Comparison of ENCODE assay signal across 13 mouse cellular contexts in the genomic region with DNA sequence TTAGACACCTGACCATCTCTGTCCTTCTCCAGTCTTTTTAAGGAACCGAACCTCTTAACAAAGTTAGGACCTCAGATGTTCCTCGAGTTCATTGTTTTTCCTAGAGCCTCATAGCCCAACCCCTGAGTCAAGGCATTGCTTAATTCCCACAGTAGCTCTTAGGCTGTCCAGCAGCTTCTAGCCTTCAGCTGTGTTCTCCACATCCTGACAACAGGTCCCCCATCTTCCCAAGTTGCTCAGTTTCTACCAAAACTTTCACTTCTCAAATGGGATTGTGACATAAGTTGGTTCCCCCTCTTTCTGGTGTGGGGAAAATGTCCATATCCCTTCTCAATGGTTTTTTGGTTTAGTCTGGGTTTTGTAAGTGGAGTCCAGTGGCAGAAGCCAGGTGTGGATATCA. TPM values are rescaled to one million over a fixed set of nuclear protein-coding genes. Genes with fewer than 3 reads are reported as not detected.
"Had no signal": no experiment of that assay in that cellular context is flagged by ENCODE, and none has a peak within 500 bp of the region (broad histone marks: within the 10 kb centered on the region; RNA-seq: fewer than 3 reads in every experiment).

No protein-coding gene starts in this region.

- DNase-seq: retina, postnatal 1 day; right cerebral cortex, adult 18-20 months; right cerebral cortex, postnatal 14 days; right cerebral cortex, postnatal 25 days; right cerebral cortex, postnatal 4 days; spleen, adult 18-20 months; thymus, adult 18-20 months; thymus, adult 2 months; thymus, postnatal 14 days; thymus, postnatal 25 days; thymus, postnatal 36 days; thymus, postnatal 4 days had no signal

RNA-seq across cellular contexts. Expression of a gene that starts 20.0 kb away (rescaled TPM):
- total RNA-seq: neutrophil, adult 5-6 weeks had no signal

RNA-seq across cellular contexts. Expression of a gene that starts 30.0 kb away (rescaled TPM):
- total RNA-seq: neutrophil, adult 5-6 weeks had no signal

RNA-seq across cellular contexts. Expression of a gene that starts 40.4 kb away (rescaled TPM):
- total RNA-seq: neutrophil, adult 5-6 weeks had no signal
